29 mouse cellular contexts compared by ENCODE assay signal in the genomic region with DNA sequence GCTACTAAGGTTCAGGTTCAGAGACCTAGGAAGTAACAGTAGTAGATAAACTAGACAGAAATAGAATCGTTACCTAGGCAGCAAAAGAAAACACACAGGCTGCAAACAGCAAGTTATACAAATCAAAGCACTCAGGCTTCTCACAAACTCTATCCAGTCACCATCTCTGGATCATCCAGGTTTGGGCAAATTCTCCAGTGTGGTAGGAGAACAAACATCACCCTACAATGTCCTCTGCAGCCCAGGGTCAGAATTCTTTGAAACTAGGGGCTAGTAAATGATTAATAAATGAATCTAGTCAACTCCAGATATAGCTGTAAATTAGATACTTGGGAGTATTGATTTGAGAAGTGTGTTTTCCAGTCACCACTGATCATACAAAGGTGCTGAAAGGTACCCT. TPM values are rescaled to one million over a fixed set of nuclear protein-coding genes. Genes with fewer than 3 reads are reported as not detected.
"Had no signal": no experiment of that assay in that cellular context is flagged by ENCODE, and none has a peak within 500 bp of the region (broad histone marks: within the 10 kb centered on the region; RNA-seq: fewer than 3 reads in every experiment).

No protein-coding gene starts in this region.

- H3K4me3 ChIP-seq: forebrain, embryonic 15.5 days; heart, adult 2 months; heart, embryonic 13.5 days; heart, embryonic 15.5 days; hindbrain, embryonic 13.5 days; hindbrain, embryonic 15.5 days; kidney, embryonic 15.5 days; limb, embryonic 13.5 days; limb, embryonic 15.5 days had no signal

- H3K27ac ChIP-seq: forebrain, embryonic 15.5 days; heart, adult 2 months; heart, embryonic 13.5 days; heart, embryonic 15.5 days; hindbrain, embryonic 13.5 days; hindbrain, embryonic 15.5 days; hindbrain, postnatal 0 days; kidney, embryonic 15.5 days; kidney, postnatal 0 days; limb, embryonic 13.5 days; limb, embryonic 15.5 days had no signal

- H3K27me3 ChIP-seq: forebrain, embryonic 15.5 days had no signal

- H3K36me3 ChIP-seq: forebrain, embryonic 15.5 days; heart, embryonic 13.5 days; heart, embryonic 15.5 days; hindbrain, embryonic 13.5 days; hindbrain, embryonic 15.5 days; kidney, embryonic 15.5 days; limb, embryonic 13.5 days; limb, embryonic 15.5 days had no signal

- H3K9ac ChIP-seq: forebrain, embryonic 15.5 days; forebrain, postnatal 0 days; heart, embryonic 13.5 days; heart, embryonic 15.5 days; hindbrain, embryonic 13.5 days; hindbrain, embryonic 15.5 days; kidney, embryonic 15.5 days; limb, embryonic 13.5 days; limb, embryonic 15.5 days had no signal

- ATAC-seq: forebrain, embryonic 15.5 days; forebrain, postnatal 0 days; hindbrain, postnatal 0 days; intestine, embryonic 16.5 days had no signal

- H3K4me2 ChIP-seq: forebrain, embryonic 15.5 days; heart, embryonic 11.5 days; heart, embryonic 13.5 days; heart, embryonic 15.5 days; hindbrain, embryonic 13.5 days; hindbrain, embryonic 15.5 days; kidney, embryonic 15.5 days; limb, embryonic 13.5 days; limb, embryonic 15.5 days had no signal

- DNase-seq: forebrain, postnatal 0 days; gastrocnemius, postnatal 14 days; gastrocnemius, postnatal 36 days; heart, adult 11 months; heart, adult 2 months; kidney, adult 11 months; kidney, adult 2 months; kidney, adult 9 months; kidney, postnatal 14 days; kidney, postnatal 36 days; layer of hippocampus, adult 9-11 months; layer of hippocampus, postnatal 36 days; left cerebral cortex, postnatal 4 days had no signal

- H3K4me1 ChIP-seq: hindbrain, embryonic 13.5 days; hindbrain, embryonic 15.5 days; kidney, embryonic 15.5 days; limb, embryonic 13.5 days; limb, embryonic 15.5 days had no signal

- H3K9me3 ChIP-seq: forebrain, embryonic 15.5 days; heart, embryonic 13.5 days; heart, embryonic 15.5 days; hindbrain, embryonic 13.5 days; hindbrain, embryonic 15.5 days; kidney, embryonic 15.5 days; limb, embryonic 13.5 days; limb, embryonic 15.5 days had no signal

RNA-seq across cellular contexts. Expression of gene Sertm1, which starts 6.8 kb away (rescaled TPM):
- total RNA-seq: gastrocnemius, adult 18-20 months; gastrocnemius, adult 8-10 months; gastrocnemius, postnatal 14 days; gastrocnemius, postnatal 36 days; hematopoietic stem cell, adult 5-6 weeks had no signal
- polyA plus RNA-seq: gonadal fat pad, adult 2 months; kidney, adult 2 months; kidney, postnatal 0 days had no signal
